Mouse (Mus musculus) stomach, adult 2 months (tissue): ENCODE results near the gene Ankrd37. TPM values are rescaled to one million over a fixed set of nuclear protein-coding genes. Genes with fewer than 3 reads are reported as not detected.

Experiments used
- polyA plus RNA-seq: library from polyadenylated mRNA; depleted of rRNA; stranded (reverse); fragments of >200 nt; gene quantifications from 2 replicates; pipeline ENCODE4 v1.2.3, GENCODE M21; 2012; rRNA removed

The Ankrd37 gene
- polyA plus RNA-seq: 1.5 and 1.9 TPM in 2 replicates

DNA sequence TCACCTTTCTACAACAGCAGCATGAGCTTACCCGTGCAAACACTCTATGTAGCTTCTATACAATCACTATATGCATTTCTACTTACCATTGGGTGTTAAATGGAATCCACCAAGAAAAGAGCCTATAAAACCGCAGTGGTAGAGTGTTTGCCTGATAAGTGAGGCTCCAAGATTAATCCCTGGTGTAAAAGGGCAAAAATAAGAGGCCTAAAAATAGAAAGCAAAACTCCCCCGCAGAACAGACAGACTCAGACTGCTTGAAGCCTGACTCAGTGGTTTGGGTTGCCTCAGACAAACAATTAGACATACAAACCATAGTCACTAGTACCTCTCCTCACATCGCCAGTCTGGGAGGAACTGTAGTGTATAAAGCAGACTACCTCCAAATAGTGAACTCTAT is at the start of gene Ankrd37:
Gene Ankrd37, minus strand, starts transcription at position 112 of the 400 bp plus-strand sequence.

DNA sequence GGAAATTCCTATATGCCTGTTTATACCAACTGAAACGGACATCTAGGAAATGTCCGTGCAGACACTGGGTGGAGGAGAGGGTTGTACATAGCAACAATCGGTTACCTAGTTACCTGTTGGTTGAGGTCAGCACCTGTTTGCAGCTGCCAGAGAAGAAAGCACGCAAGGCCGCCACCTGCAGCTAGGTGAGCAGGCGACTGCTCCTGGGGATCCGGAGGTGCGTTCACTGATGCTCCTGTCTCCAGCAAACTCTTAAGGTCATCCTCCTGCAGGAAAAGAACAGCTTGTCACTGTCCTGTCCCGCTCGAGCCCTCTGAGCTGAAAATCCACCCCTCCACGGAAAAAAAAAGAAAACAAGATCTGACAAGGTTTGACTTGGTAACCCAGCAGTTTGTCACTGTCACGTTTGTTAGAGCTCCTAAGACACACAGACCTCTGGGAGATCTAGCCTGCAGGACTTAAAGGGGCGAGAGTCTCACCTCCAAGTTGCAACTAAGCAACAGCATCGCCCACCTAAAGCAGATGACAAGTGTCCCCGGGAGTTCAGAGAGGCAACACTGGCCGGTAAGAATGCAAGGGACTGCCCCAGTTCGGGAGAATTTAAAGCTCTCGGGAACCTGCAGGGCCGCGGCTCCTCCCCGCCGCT is 6.2 kb downstream of the Ankrd37 start, which contains the start of gene Lrp2bp:
Gene Lrp2bp, plus strand, starts transcription at position 166 of the 646 bp plus-strand sequence.

DNA sequence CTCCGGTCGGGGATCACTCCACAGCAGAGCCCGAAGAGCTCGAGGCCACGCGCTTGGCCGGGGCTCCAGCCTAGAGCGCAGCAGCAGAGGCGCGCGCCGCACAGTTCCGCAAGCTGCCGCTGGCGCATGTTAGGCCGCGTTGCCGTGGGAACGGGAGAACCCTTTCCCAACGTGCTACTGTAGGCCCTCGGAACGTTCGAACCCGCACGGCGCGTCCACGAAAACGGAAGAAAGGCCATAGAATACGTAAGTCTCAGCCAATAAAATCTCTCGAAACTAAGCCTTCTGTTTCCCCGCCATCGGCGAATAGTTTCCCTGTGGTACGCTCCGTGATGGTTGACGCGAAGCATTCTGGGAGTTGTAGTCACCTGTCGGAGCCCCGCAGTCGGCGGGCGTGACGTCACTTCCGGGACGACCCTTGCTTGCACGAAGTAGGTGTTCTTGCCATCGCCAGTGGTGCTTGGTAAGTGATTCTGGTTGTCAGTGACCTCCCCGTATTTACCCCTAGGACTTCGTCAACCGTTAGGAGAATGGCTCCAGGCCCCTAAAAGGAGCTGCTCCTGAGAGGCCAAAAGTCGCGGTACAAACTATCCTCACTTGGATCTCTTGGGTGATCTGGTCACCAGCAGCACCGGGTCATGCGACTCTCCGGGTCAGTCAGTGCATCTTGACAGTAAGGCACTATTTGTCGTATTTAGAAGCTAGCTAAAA is 30.2 kb downstream of the Ankrd37 start, which contains the start of the genes 1700029J07Rik and Ufsp2:
Gene 1700029J07Rik, minus strand, starts transcription at position 127 of the 711 bp plus-strand sequence.
Gene Ufsp2, plus strand, starts transcription at position 403 of the 711 bp plus-strand sequence.

Other genes starting within 250 kb of the Ankrd37 start
- 85.4 and 87.6 TPM in 2 replicates for gene Pdlim3, start 120.2 kb downstream of the Ankrd37 start, polyA plus RNA-seq
- gene Ccdc110, start 71.1 kb downstream of the Ankrd37 start, polyA plus RNA-seq: not detected in 2 replicates
- gene 1700029J07Rik, start 30.5 kb downstream of the Ankrd37 start, polyA plus RNA-seq: 0.11 and 0.12 TPM in 2 replicates
- gene Ufsp2, start 30.2 kb downstream of the Ankrd37 start, polyA plus RNA-seq: 2.2 and 3.8 TPM in 2 replicates
- gene Lrp2bp, start 6.4 kb downstream of the Ankrd37 start, polyA plus RNA-seq: 0.02 TPM in 1 of 2 replicates, not detected in the other
- gene Cfap97, start 146.1 kb upstream of the Ankrd37 start, polyA plus RNA-seq: 0.29 and 0.32 TPM in 2 replicates
- 0.45 and 1.1 TPM in 2 replicates for gene Snx25, start 146.5 kb upstream of the Ankrd37 start, polyA plus RNA-seq
- gene Slc25a4, start 205.6 kb upstream of the Ankrd37 start, polyA plus RNA-seq: 121 and 199 TPM in 2 replicates